Mouse (Mus musculus) T-helper 2 cell (primary cell): Measurements from ENCODE around the gene Gm21828.
"Not testable (repeated sequence)": the region's sequence is repeated elsewhere in the genome, so short reads cannot be mapped to it uniquely, and the experiment has no call there.

Experiments used
- in situ Hi-C: fragments of 300-600 bp; cut with MboI, MseI; formaldehyde crosslinking; loops from one replicate; pipeline ENCODE4 v1.15.1; 2025; ENCODE audit warnings: high pct_unique_total_duplicates

Gm21828 gene

GRCm38 (mm10) chrY:13223828-13224227, at the start of gene Gm21828:
TSS of gene Gm21828 (minus strand) at chrY:13223928.
- in situ Hi-C loops = not testable (repeated sequence)

DNA sequence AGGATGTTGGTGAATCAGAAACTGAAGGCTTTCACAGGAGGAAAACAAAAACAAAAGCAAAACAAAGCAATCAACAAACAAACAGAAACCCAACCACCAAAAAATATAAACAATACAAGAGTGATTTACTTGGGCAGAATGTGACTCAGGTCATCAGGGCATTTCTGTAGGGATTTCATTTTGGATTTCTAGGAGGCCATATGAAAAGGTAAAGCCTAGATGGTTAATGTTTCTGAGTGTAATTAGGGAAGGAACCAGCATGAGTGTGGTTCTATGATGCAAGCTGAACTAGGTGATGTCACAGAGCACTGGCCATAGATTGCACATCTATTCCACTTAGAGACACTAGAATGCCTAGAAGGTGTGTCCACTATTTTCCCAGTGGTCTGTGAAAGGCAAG, 28.4 kb upstream of the Gm21828 start, which contains the start of the genes Gm21440 and Gm21454:
Gene Gm21440 (plus strand): TSS at position 301 of the 400 bp plus-strand sequence.
Gene Gm21454 (plus strand): TSS at position 352 of the 400 bp plus-strand sequence.
- in situ Hi-C loops = not testable (repeated sequence)
